Mouse (Mus musculus) lung, postnatal 10 days (tissue): ENCODE measurements around the gene Abcc1.

Experiments
- DNase-seq: peaks from one replicate; pipeline ENCODE4 v3.0.0; 2021

Abcc1 gene

DNA sequence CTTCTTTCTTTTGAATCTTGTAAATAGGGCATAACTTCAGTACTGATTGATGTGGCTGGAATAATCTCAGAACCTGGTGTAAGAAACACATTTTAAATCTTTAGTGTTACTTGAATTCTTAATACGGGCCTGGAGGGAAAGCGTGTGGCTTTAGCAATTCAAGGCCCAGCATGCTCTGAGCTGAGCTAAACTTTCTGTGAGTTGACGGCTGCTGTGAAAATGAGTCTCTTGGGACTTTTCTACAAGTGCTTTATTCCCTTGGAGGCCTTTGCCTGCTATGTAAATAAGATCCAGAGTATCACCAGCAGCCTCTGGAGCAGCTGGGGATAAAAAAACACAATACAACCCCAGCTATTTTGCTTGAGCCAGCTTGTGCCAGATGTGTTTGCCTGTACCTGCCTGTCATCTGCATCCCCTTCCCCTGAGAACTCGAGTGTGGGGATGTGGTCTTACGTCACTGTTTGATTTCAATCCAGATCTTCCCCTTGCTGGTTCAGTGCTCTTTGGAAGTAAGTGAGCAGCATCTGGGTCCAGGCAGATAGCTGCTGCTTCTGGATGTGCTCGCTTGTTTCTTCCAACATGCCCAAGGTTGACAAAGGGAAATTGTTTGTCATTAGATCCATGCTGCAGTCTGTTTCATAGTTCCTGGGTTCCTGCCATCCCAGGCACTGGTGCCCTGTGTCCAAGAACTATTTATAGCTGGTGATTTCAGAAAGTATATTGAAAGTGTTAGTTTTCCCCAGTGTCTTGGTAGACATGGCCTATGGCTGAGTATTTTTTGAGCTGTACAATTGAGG lies 82.9 kb downstream of the Abcc1 start:
- DNase-seq: peak; percentile 31

- DNase-seq: peak; percentile 25
These were observed 83.8 kb downstream of the Abcc1 start for GRCm38 (mm10) chr16:14445197-14445596.

GRCm38 (mm10) chr16:14447366-14447765 lies 86.0 kb downstream of the Abcc1 start:
- no peak for DNase-seq

DNA sequence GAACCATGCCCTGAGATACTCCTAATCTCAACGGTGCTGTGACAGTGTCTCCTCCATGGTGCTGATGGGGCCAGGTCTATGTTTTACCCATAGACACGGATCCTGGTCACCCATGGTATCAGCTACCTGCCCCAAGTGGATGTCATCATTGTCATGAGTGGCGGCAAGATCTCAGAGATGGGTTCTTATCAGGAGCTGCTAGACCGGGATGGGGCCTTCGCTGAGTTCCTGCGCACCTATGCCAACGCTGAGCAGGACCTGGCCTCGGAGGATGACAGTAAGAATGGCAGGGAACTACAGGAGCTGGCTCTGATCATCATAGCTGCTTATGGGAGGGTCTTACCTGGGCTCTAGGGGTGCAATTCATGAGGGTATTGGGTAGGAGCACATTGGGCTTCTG lies 86.9 kb downstream of the Abcc1 start:
- no peak for DNase-seq

- peak; percentile 37 for DNase-seq
These were observed 88.5 kb downstream of the Abcc1 start for GRCm38 (mm10) chr16:14449861-14450260.

DNA sequence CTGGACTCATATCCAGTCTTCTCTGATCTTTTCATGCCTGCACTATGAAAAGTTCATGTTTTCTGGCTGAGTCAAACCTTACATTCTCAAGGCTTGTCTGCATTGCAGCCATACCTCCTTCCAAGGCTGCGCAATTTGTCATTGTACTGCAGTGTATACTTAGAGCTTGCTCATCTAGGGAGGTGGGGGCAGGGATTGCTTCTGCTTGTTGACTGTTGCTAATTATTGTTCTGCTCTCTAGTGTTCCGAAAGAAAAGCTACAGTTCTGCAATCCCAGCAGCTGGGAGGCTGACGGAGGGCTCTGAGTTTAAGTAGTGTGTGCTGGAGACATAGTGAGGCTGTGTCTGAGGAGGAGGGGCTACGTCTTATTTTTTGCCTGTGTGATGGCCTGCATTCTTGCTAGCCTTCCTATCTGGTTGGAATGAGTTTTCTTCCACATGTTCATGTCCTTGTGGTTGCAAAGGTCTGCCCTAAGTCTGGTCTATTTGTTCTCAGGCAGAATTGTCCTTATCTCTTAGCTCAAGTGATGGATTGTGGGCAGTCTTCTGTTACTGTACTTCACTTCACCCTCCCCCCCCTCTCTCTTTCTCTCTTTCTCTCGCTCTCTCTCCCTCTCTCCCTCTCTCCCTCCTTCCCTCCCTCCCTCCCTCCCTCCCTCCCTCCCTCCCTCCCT lies 90.2 kb downstream of the Abcc1 start:
- DNase-seq: peak; percentile 66

DNA sequence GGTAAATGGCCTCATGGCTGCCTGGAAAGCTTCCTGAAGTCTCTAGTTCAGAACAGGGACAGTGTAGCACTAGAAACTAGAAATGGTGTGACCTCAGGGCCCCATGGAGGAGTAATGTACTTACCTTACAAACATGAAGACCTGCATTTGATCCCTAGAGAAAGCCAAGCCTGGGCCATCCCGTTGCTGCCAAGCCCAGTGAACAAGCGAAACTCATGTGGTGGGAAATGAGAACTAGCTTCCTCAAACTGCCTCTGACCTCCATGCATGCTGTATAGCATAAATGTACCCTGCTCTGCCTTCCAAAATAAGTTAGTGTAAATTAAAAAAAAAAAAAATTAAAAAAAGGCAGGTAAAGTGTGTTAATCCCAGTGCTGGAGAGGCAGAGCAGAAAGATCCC lies 101.2 kb downstream of the Abcc1 start:
- DNase-seq: no peak

- DNase-seq: no peak
These were observed 103.7 kb downstream of the Abcc1 start for GRCm38 (mm10) chr16:14465016-14465415.

- DNase-seq: no peak
These were observed 107.0 kb downstream of the Abcc1 start for GRCm38 (mm10) chr16:14468351-14468750.

GRCm38 (mm10) chr16:14468841-14469240 lies 107.5 kb downstream of the Abcc1 start:
- DNase-seq: no peak

DNA sequence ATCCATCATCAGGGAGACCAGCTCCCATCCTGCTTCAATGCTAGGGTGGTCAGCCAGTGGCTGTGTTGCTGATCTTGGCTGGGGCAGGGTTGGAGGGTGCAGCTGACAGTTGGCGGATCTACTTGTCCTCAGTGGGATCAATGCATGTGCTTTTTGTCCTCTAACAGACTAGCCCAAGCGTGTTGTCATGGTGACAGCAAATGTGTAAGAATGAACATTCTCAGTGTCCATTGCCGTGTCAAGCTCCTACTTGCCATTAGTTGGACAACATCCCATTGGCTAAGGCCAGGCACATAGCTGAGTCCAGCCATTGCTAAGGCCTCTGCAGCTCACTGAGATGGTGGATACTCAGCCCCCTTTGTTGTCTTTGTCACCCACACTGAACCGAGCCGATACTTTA lies 110.8 kb downstream of the Abcc1 start:
- DNase-seq: no peak

DNA sequence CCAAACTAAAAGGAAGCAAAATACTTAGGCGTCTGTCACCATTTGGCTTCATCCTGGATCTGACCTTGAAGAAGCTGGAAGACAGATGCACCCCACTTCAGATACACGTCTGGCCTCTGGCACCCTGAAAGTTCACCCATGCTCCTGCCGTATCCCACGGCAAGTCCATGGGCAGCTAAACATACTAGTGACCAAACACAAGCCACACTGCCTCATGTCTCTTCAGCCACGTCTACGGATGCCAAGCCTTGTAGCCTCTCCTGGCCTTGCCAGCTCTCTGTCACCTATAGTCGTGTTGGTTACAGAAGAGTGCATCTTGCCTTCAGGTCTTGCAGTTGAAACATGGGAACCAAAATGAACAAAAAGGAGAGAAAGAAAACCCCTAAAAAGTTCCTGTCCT lies 112.3 kb downstream of the Abcc1 start:
- no peak for DNase-seq

DNA sequence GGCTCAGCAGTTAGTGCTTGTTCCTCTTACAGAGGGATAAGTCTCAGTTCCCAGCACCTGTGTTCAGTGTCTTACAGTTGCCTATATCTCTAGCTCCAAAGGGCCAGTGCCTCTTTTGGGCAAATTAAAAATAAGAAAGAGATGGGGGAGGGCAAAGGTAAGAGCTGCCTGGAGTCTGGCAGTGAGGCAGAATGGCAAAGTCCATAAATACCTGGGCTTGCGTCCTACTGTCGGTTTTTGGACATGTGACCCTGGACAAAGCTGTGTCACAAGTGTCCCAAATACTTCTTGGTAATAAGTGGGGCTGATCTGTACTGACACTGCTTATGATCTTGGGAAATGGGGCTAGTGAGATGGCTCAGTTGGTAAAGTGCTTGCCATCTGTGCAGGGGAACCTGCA lies 113.6 kb downstream of the Abcc1 start:
- no peak for DNase-seq

DNA sequence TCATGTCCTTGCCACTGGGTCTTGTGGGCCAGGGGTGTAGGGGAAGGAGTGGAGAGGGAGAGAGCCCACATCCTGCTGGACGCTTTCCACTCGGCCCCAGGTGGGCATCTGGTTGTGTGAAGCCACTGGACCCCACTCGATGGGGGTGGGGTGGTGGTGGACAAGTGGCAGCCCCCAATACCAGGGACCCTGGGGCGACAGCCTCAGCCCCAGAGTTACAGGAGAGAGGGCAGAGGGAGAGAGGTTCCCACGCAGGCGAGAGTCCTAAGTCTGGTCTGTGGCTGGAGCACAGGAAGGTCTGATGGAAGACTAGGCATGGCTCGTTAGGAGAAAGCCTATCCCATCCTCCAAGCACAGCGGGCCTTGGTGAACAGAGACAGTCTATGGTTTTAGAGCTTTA lies 114.7 kb downstream of the Abcc1 start:
- DNase-seq: no peak

GRCm38 (mm10) chr16:14476701-14477400 lies 115.5 kb downstream of the Abcc1 start:
- no peak for DNase-seq

DNA sequence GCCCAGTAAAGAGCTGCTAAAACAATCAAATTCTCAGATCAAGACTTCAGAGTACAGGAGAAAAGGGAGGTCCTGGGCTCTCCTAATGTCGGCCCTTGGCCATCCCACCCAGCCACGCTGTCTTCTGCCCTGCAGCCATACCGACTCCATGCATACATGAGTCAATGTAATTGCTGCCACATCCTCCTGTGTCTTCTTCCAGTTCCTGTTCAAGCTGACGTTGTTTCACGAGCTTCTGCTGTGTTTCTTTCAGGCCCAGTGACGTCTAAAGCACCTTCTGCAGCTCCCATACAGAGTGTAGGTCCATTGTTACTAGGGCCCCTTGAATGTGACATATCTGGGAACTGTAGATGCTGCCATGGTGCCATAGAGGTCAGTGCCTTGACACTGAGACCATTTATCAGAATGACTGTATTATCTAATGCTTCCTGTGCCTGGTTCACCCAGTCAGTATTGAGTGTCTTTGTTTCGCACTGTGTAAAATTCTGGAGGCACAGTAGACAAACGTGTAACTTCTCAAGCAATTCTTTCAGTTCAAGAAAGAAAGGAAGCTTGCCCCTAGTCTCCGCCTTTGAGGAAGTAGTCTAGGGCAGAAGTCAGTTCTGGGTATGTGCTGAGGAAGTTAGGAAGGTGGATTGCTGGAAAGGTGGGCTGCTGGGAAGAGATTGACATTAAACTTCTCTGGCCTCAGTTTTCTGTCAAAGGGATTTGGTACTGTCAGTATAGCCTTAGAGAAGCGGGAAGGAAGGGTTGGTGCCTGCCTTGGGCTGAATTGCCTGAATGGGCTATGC lies 116.3 kb downstream of the Abcc1 start:
- DNase-seq: no peak

DNA sequence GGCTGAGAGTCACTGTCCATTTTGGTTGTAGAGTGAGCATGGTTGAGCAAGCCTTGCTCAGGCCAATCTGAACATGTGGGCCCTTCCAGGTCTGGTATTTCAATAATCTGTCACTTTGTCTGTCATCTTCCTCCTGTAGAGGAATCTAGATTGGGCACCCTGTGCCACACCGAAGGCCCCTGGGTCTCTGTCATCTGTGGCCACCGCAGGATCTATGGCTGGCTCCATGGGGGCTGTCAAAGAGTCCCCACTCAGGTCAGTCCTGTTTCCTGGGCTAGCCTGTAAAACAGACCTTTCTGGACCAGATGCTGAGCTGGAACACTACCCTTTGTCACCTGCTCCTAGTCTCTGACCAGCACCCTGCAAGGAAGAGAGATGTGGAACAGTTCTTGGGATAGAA lies 118.3 kb downstream of the Abcc1 start:
- no peak for DNase-seq

GRCm38 (mm10) chr16:14483221-14483620 lies 121.9 kb downstream of the Abcc1 start:
- DNase-seq: no peak

- peak; percentile 39 for DNase-seq
These were observed 132.2 kb downstream of the Abcc1 start for GRCm38 (mm10) chr16:14493491-14494114.

DNA sequence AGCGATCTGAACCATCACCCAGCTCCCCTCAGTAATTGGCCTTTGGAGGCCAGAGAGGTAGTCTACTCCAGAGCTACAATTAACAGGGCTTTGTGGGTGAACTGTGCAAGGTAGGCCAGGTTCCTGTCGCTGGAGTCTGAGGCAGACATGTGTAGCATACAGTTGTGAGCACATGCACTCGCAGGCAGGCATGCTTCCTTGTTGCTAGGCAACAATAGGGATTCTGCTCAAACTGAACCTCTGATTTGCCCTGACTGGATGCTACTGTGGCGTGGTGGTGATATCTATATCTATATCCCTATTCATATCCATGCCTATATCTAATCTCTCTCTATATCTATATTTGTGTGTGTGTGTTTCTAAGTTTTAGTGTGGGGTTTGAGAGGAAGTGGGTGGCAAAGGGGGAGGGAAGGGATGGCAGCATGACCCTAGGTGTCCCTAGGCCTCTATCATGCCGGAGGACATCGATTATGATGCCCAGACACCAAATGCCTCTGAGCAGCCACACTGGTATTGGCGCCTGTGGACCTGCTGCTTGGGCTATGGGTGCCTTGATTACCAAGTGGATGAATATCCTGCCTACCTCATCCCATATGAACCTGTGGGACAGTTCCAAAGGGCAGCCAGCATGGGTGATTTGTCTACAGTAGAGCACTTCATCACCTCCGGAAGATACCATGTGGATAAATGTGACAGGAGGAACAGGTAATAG lies 140.4 kb downstream of the Abcc1 start:
- DNase-seq: no peak

- DNase-seq: no peak
These were observed 145.1 kb downstream of the Abcc1 start for GRCm38 (mm10) chr16:14506461-14506860.
